Mouse (Mus musculus) lung, postnatal 0 days (tissue): ENCODE results near the gene Plekhg4. TPM values are rescaled to one million over a fixed set of nuclear protein-coding genes. Genes with fewer than 3 reads are reported as not detected.

Experiments
- ATAC-seq: fragments of 200-750 bp; cut with Nextera tagmentation; 2 replicates; pipeline ENCODE4 v1.8.0; 2017; ENCODE audit warnings: moderate library complexity
- DNase-seq: peaks from one replicate; pipeline ENCODE4 v3.0.0-alpha.2; 2016; ENCODE audit warnings: low spot score
- H3K27ac ChIP-seq: fragments of 300-500 bp; sonication (generic); 2 replicates; pipeline ENCODE4 v1.5.1; 2014; ENCODE audit warnings: antibody characterized with exemption, mild to moderate bottlenecking, low read length, mixed read lengths
- H3K27me3 ChIP-seq: fragments of 300-500 bp; sonication (generic); replicated peaks from 2 replicates; pipeline ENCODE4 v1.6.1; 2014; ENCODE audit warnings: low read length, mixed read lengths; ENCODE audit not compliant: insufficient read depth
- H3K36me3 ChIP-seq: fragments of 300-500 bp; sonication (generic); 2 replicates; pipeline ENCODE4 v1.6.1; 2014; ENCODE audit warnings: low read length, mixed read lengths; ENCODE audit not compliant: insufficient read depth
- H3K4me1 ChIP-seq: fragments of 300-500 bp; sonication (generic); 2 replicates; pipeline ENCODE4 v1.6.1; 2014; ENCODE audit warnings: antibody characterized with exemption, low read depth, low read length, mixed read lengths; ENCODE audit not compliant: insufficient read depth
- H3K4me2 ChIP-seq: fragments of 300-500 bp; sonication (generic); replicated peaks from 2 replicates; pipeline ENCODE4 v1.6.1; 2014; ENCODE audit warnings: low read depth, mild to moderate bottlenecking, low read length, moderate library complexity, mixed read lengths
- H3K4me3 ChIP-seq: fragments of 300-500 bp; sonication (generic); 2 replicates; pipeline ENCODE4 v1.5.1; 2014; ENCODE audit warnings: low read depth, low read length
- H3K9ac ChIP-seq: fragments of 300-500 bp; sonication (generic); replicated peaks from 2 replicates; pipeline ENCODE4 v1.6.1; 2014; ENCODE audit warnings: low read depth, mild to moderate bottlenecking
- H3K9me3 ChIP-seq: fragments of 300-500 bp; sonication (generic); 2 replicates; pipeline ENCODE4 v1.6.1; 2016; ENCODE audit warnings: low read length, mixed read lengths
- CTCF ChIP-seq: IDR thresholded peaks from 2 replicates; pipeline ENCODE4 v1.5.1; 2016; ENCODE audit warnings: antibody characterized with exemption, mild to moderate bottlenecking
- EP300 ChIP-seq: IDR thresholded peaks from 2 replicates; pipeline ENCODE4 v1.6.1; 2016; ENCODE audit warnings: antibody characterized with exemption, mild to moderate bottlenecking, control low read depth
- WGBS: fragments of 180-500 bp; shearing (Covaris S2); extraction: QIAGEN DNeasy Blood & Tissue Kit; methylation state at CpG from one replicate; pipeline ENCODE4 v1.1.7; 2014; 5-methylcytosine and 5-hydroxymethylcytosine counted together
- polyA plus RNA-seq: library from polyadenylated mRNA; unstranded; fragments of >200 nt; fragmentation: Nextera tagmentation; extraction: Ambion mirVana; gene quantifications from 2 replicates; pipeline ENCODE4 v1.2.1, GENCODE M21; 2015

The Plekhg4 gene
- polyA plus RNA-seq, 1 experiment from 2014 or later = 0.20 TPM

GRCm38 (mm10) chr8:105355179-105356024 is 17.7 kb upstream of the Plekhg4 start:
- no peak for DNase-seq
- no peaks in the 10 kb centered on the region for H3K36me3 ChIP-seq
- H3K9ac ChIP-seq = no peak overlapping the region
- no peak for TF ChIP-seq EP300
- TF ChIP-seq CTCF = no peak
- H3K4me2 ChIP-seq = no peak overlapping the region
- no peaks in the 10 kb centered on the region for H3K27me3 ChIP-seq
- WGBS = 65% methylated on average over 26 of the region's 26 CpGs
- no peaks in the 10 kb centered on the region for H3K4me1 ChIP-seq
- no peak overlapping the region for H3K27ac ChIP-seq
- no peak overlapping the region for H3K4me3 ChIP-seq
- H3K9me3 ChIP-seq = no peaks in the 10 kb centered on the region
- no peak; the same call in 1 of the 2 replicates for ATAC-seq

- H3K4me1 ChIP-seq = no peaks in the 10 kb centered on the region
- DNase-seq (no peak), ATAC-seq (no peak)
- no peak overlapping the region for H3K9ac ChIP-seq
- no peaks in the 10 kb centered on the region for H3K27me3 ChIP-seq
- no peak overlapping the region for H3K4me2 ChIP-seq
- TF ChIP-seq EP300 (no peak), CTCF (no peak)
- H3K4me3 ChIP-seq = no peak overlapping the region
- 88% methylated on average over 14 of the region's 14 CpGs for WGBS
- no peaks in the 10 kb centered on the region for H3K36me3 ChIP-seq
- H3K9me3 ChIP-seq = no peaks in the 10 kb centered on the region
- H3K27ac ChIP-seq = no peak overlapping the region
Measured at GRCm38 (mm10) chr8:105356681-105357080, 16.4 kb upstream of the Plekhg4 start.

- H3K27me3 ChIP-seq = no peaks in the 10 kb centered on the region
- no peaks in the 10 kb centered on the region for H3K36me3 ChIP-seq
- H3K4me3 ChIP-seq = no peak overlapping the region
- no peak for TF ChIP-seq CTCF
- DNase-seq = no peak
- H3K9me3 ChIP-seq = no peaks in the 10 kb centered on the region
- no peak overlapping the region for H3K9ac ChIP-seq
- no peak overlapping the region for H3K4me2 ChIP-seq
- no peak for ATAC-seq
- H3K27ac ChIP-seq = no peak overlapping the region
- no peaks in the 10 kb centered on the region for H3K4me1 ChIP-seq
- WGBS = 55% methylated on average over 15 of the region's 15 CpGs
Measured at GRCm38 (mm10) chr8:105359208-105359607, 13.9 kb upstream of the Plekhg4 start.

GRCm38 (mm10) chr8:105359646-105360045 is 13.4 kb upstream of the Plekhg4 start:
- Histone ChIP-seq H3K4me1 (no peaks in the 10 kb centered on the region), H3K36me3 (no peaks in the 10 kb centered on the region), H3K9ac (no peak overlapping the region), H3K4me2 (no peak overlapping the region), H3K4me3 (no peak overlapping the region), H3K9me3 (no peaks in the 10 kb centered on the region), H3K27me3 (no peaks in the 10 kb centered on the region), H3K27ac (no peak overlapping the region)
- DNase-seq = peak; percentile 80
- TF ChIP-seq EP300 (no peak), CTCF (peak; percentile 74)
- WGBS = 47% methylated on average over 4 of the region's 4 CpGs
- ATAC-seq = peak; percentile 72

GRCm38 (mm10) chr8:105361751-105362702 is 11.0 kb upstream of the Plekhg4 start:
- no peaks in the 10 kb centered on the region for H3K36me3 ChIP-seq
- ATAC-seq (no peak), DNase-seq (peak; percentile 44)
- TF ChIP-seq EP300 (no peak), CTCF (no peak)
- H3K9ac ChIP-seq = no peak overlapping the region
- WGBS = 35% methylated on average over 12 of the region's 12 CpGs
- H3K4me3 ChIP-seq = no peak overlapping the region
- no peaks in the 10 kb centered on the region for H3K4me1 ChIP-seq
- no peak overlapping the region for H3K27ac ChIP-seq
- no peak overlapping the region for H3K4me2 ChIP-seq
- no peaks in the 10 kb centered on the region for H3K27me3 ChIP-seq
- H3K9me3 ChIP-seq = no peaks in the 10 kb centered on the region

- DNase-seq (peak; percentile 54), ATAC-seq (no peak)
- no peaks in the 10 kb centered on the region for H3K36me3 ChIP-seq
Measured at GRCm38 (mm10) chr8:105367107-105367506, 6.0 kb upstream of the Plekhg4 start.

More at GRCm38 (mm10) chr8:105367107-105367506, 6.0 kb upstream of the Plekhg4 start:
- no peak overlapping the region for H3K4me2 ChIP-seq
- TF ChIP-seq CTCF (peak; percentile 71), EP300 (no peak)
- H3K4me1 ChIP-seq = no peaks in the 10 kb centered on the region
- H3K9ac ChIP-seq = no peak overlapping the region
- WGBS = 75% methylated on average over 2 of the region's 2 CpGs
- H3K9me3 ChIP-seq = no peaks in the 10 kb centered on the region
- no peaks in the 10 kb centered on the region for H3K27me3 ChIP-seq
- no peak overlapping the region for H3K4me3 ChIP-seq
- H3K27ac ChIP-seq = no peak overlapping the region
